Mouse (Mus musculus) brain, embryonic 14.5 days (tissue): ENCODE results near the gene Plekhg2.

Experiments used
- CTCF ChIP-seq: fragments of 200-500 bp; IDR thresholded peaks from 2 replicates; pipeline ENCODE4 v1.5.1; 2012; ENCODE audit warnings: inconsistent platforms, mild to moderate bottlenecking, moderate library complexity, borderline replicate concordance; ENCODE audit not compliant: insufficient read depth, insufficient read length; ENCODE audit errors: extremely low read depth
- POLR2A ChIP-seq: fragments of 200-500 bp; IDR thresholded peaks from 2 replicates; pipeline ENCODE4 v1.6.1; 2012; ENCODE audit warnings: mild to moderate bottlenecking, inconsistent platforms, borderline replicate concordance; ENCODE audit not compliant: poor library complexity, insufficient read depth, insufficient read length, severe bottlenecking; ENCODE audit errors: extremely low read depth

- TF ChIP-seq CTCF (no peak), POLR2A (no peak)
These were observed 45.8 kb upstream of the Plekhg2 start for GRCm38 (mm10) chr7:28418096-28418670.
